Mouse (Mus musculus) testis, adult 2 months (tissue): Measurements from ENCODE around the gene Psmb2.

Source experiments
- CTCF ChIP-seq: fragments of 200-500 bp; IDR thresholded peaks from 2 replicates; pipeline ENCODE4 v1.5.1; 2012; ENCODE audit warnings: low read depth, mild to moderate bottlenecking, inconsistent platforms, low read length, moderate library complexity; ENCODE audit not compliant: control insufficient read depth, insufficient read depth, insufficient replicate concordance
- POLR2A ChIP-seq: fragments of 200-500 bp; IDR thresholded peaks from 2 replicates; pipeline ENCODE4 v1.6.1; 2012; ENCODE audit warnings: low read depth, mild to moderate bottlenecking, inconsistent platforms, low read length, moderate library complexity; ENCODE audit not compliant: control insufficient read depth

DNA sequence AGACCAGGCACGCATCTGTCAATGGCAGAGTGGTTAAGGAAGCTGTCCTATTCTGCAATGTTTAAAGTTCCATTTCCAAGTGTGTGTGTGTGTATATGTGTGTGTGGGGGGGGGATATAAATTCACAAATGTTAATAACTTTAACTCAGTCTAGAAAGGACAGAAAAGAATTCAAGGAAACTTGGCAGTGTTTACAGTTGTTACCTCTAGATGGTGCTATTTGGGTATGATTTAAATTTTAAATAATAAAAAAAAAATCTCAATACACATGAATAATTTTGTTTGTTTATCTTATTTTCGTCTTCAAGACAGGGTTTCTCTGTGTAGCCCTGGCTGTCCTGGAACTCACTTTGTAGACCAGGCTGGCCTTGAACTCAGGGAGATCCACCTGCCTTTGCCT lies 45.5 kb upstream of the Psmb2 start:
- TF ChIP-seq CTCF, result no peak
- no peak for TF ChIP-seq POLR2A
